Mouse (Mus musculus) olfactory bulb, adult 2 months (tissue): ENCODE measurements at regions not wholly inside any gene's neighbourhood (a gene's known extent, or its start where the extent isn't known, plus 50 kb on each side); places are given as distances from the start of the nearest gene placed in this dataset.

Experiments
- H3K27ac ChIP-seq: fragments of 200-500 bp; 2 replicates; pipeline ENCODE4 v1.5.1; 2012; ENCODE audit warnings: low read depth, low read length; ENCODE audit not compliant: insufficient read depth
- H3K4me1 ChIP-seq: fragments of 200-500 bp; 2 replicates; pipeline ENCODE4 v1.6.1; 2012; ENCODE audit warnings: low read length; ENCODE audit not compliant: control insufficient read depth, insufficient read depth
- H3K4me3 ChIP-seq: fragments of 200-500 bp; 2 replicates; pipeline ENCODE4 v1.5.1; 2012; ENCODE audit warnings: mild to moderate bottlenecking, low read depth, low read length, moderate library complexity; ENCODE audit not compliant: insufficient read depth
- CTCF ChIP-seq: fragments of 200-500 bp; IDR thresholded peaks from 2 replicates; pipeline ENCODE4 v1.5.1; 2012; ENCODE audit warnings: low read depth, mild to moderate bottlenecking, low read length, moderate library complexity; ENCODE audit not compliant: insufficient read depth
- POLR2A ChIP-seq: fragments of 200-500 bp; IDR thresholded peaks from 2 replicates; pipeline ENCODE4 v1.6.1; 2012; ENCODE audit warnings: mild to moderate bottlenecking, low read depth, low read length, moderate library complexity; ENCODE audit not compliant: insufficient read depth
- WGBS: fragments of 180-500 bp; shearing (Covaris S2); methylation state at CpG from one replicate; pipeline ENCODE4 v1.1.7; 2018; 5-methylcytosine and 5-hydroxymethylcytosine counted together

DNA sequence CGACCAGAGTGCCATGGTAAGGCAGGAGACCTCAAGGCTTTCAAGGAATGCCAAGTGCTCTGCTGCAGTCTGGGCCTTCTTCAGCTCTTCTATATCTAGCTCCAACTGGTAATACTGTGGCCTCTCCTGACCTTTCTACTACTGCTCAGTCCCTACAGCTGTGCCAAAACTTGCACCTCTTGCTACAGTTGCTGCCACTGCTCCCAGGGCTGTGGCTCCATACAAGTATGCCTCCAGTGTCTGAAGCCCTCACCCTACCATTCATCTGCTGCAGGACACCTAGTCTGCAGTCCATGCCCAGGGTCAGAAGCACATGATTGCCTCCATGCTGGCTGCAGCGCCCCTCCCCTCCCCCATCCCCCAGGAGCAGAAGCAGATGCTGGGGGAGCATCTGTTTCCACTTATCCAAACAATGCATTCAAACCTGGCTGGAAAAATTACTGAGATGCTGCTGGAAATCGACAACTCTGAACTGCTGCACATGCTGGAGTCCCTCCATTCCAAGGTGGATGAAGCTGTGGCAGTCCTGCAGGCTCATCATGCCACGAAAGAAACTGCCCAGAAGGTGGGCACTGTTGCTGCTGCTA is 96.2 kb upstream of the Gm21897 start:
- TF ChIP-seq POLR2A (no peak), CTCF (no peak)
- H3K4me1 ChIP-seq, result no peaks in the 10 kb centered on the region
- H3K27ac ChIP-seq, result no peak overlapping the region
- no peak overlapping the region for H3K4me3 ChIP-seq
- 72% methylated on average over 4 of the region's 4 CpGs for WGBS

DNA sequence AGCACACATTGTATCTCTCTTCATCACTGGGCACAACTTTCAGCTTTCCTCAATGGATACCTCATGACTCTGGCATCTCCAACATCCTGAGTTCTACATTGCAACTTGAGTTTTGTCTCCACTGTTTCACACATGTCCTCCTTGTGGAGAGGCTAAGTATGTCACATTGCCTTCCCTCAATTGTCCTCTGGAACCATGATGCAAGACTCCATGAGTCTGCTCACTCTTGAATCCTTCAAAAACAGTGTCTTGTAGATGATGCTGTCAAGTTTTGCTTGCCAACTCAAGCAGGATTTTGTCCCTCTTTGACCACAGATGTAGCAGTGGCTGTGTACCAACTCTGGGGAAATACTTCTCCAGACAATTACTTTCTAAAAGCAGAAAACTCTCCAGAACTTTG is 79.4 kb upstream of the Gm21897 start:
- H3K27ac ChIP-seq, result no peak overlapping the region
- H3K4me3 ChIP-seq, result no peak overlapping the region
- TF ChIP-seq CTCF (no peak), POLR2A (no peak)

DNA sequence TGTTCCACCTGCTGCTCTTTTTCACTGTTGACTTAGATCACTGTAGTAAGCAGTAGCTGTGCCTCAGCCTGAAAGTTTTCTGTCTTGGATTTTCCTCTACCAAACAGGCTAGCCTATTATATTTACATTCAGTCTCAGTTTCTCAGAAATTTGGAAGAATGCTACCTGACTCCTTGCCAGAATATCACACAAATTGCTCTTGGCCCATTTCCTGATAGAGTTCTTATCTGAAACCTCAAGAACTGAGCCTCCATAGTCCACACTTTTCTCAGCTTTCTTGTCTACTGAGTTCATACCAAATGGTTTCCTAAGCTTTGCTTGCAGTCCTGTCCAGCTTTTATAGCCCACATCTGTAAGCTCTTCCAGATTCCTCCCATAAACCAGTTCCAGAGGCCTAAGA is 78.8 kb upstream of the Gm21897 start:
- Histone ChIP-seq H3K27ac (no peak overlapping the region), H3K4me3 (no peak overlapping the region), H3K4me1 (no peaks in the 10 kb centered on the region)
- TF ChIP-seq POLR2A (no peak), CTCF (no peak)

More for the DNA sequence above, 79.4 kb upstream of the Gm21897 start:
- H3K4me1 ChIP-seq, result no peaks in the 10 kb centered on the region

DNA sequence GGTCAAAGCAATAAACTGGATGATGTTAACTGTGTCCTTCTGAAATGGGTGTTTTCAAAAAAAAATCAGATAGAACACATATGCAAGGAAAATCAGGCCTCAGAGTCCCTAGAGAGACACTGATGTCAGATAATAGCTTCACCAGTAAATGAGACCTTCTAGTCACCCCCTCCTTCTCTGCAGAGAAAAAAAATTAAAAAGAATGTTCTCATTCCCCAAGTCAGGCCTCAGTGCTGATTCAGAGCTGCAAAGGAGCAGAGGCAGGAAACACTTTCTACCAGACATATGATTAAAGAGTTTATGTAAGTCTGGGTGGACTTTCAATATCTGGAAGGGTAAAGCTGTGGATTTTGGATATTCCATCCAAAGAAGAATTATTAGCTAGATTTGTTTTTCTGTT is 67.1 kb upstream of the Gm21897 start:
- Histone ChIP-seq H3K4me1 (no peaks in the 10 kb centered on the region), H3K4me3 (no peak overlapping the region), H3K27ac (no peak overlapping the region)
- no peak for TF ChIP-seq CTCF
- no peak for TF ChIP-seq POLR2A

DNA sequence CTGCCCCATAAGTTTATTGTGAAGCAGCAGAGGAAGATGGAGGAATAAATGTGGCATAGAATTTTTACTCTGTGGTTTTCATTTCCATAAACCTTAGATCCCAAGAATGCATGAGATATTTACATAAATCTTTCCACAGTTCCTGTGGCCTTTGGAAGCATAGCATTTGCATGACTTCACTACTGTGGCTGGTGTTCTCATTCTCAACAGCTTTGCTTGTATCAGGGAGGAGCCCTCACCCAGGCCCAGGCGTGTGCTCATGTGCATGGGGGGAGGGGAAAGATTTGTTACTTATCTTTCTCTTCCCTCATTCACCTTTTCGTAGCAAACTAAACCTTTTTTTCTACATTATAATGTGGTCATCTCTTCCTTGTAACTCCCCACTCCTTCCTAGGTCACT is 65.6 kb upstream of the Gm21897 start:
- TF ChIP-seq CTCF (no peak), POLR2A (no peak)
- no peak overlapping the region for H3K27ac ChIP-seq
- H3K4me3 ChIP-seq, result no peak overlapping the region
- no peaks in the 10 kb centered on the region for H3K4me1 ChIP-seq
- WGBS, result 68% methylated on average over 2 of the region's 2 CpGs

DNA sequence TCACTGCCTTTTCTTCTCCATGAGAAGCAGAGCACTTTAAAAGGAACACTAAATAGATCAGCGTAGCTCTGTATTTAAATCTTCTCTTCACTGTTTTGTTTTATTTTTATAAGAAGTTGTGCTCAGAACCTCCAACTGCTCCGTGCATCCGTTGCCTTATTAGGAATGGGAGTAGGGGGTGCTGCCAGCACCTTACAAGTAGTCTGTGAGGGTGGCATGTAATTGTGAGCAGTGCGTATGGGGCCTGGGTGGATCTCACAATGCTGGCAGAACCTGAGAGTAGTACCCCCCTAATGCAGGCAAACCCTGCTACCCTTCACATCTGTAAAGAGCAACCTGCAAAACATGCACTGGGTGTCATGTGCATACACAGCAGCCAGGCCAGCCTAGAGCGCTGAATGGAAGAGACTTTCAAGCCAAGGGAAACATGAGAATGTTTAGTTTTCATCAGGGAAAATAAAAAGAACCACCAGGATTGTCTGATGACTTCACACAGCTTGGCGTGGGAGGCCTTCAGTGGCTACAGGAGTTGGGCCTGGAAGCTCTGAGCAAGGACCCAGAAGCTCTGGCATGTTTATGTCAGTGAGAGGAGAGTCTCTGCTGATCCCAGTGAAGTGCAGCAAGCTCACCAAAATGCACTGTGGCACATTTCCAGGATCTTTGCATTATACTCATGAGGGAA is 64.5 kb upstream of the Gm21897 start:
- no peak for TF ChIP-seq CTCF
- no peak for TF ChIP-seq POLR2A
- Histone ChIP-seq H3K27ac (no peak overlapping the region), H3K4me3 (no peak overlapping the region), H3K4me1 (no peaks in the 10 kb centered on the region)
- 68% methylated on average over 6 of the region's 6 CpGs for WGBS

DNA sequence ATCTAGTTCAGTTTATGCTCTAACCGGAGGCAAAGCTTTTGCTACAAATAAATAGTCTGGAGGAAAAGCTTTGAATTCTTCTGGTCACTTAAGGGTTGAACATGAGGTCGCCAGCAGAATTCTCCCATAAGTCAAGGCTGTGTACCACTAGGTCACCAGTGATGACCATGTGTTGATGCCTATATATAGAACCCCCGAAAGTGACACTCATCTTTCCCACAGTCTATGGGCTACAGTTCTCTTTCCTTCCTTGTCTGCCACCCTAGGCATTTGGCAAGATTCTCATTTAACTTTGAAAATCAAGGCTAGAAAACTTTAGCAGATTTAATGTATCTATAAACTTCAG is 63.9 kb upstream of the Gm21897 start:
- H3K4me3 ChIP-seq, result no peak overlapping the region
- WGBS, result 76% methylated on average over 3 of the region's 3 CpGs
- H3K4me1 ChIP-seq, result no peaks in the 10 kb centered on the region
- no peak overlapping the region for H3K27ac ChIP-seq
- TF ChIP-seq CTCF (no peak), POLR2A (no peak)

DNA sequence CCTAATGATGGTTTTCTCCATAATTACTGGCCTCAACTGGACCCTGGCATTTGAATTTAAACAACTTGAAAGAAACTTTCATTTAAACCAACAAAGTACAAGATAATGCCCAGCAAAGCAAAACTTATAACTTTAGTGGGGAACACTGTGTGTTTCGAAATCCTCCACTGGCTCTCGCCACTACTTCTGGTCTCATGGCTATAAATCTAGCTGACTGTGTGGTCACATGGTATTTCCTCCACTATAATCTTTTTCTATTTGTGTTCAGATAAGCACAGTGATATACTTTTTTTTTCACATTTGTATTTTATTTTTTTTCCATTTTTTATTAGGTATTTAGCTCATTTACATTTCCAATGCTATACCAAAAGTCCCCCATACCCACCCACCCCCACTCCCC is 62.6 kb upstream of the Gm21897 start:
- TF ChIP-seq POLR2A (no peak), CTCF (no peak)
- Histone ChIP-seq H3K4me3 (no peak overlapping the region), H3K4me1 (no peaks in the 10 kb centered on the region), H3K27ac (no peak overlapping the region)
- WGBS, result 94% methylated on average over 2 of the region's 2 CpGs

DNA sequence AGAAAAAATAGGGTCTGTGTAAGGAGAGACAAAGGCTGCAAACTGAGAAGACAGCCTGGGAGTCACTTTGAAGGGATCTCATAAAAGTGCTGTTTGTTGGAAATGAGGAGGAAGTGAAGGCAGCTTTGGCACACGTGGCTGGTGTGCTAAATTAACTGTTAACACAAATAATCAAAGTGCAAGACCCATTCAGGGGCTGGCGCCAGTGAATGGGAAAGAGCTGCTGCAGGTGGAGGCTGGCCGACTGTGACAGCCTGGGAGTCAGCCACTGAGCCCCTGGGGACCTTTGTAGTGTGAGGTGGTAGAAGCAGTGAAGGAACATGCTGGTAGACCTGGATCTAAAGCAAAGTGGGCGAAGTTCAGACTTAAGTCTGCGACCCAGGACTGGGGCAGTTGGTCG is 57.8 kb upstream of the Gm21897 start:
- H3K27ac ChIP-seq, result no peak overlapping the region
- WGBS, result 49% methylated on average over 6 of the region's 6 CpGs
- no peak overlapping the region for H3K4me3 ChIP-seq
- no peaks in the 10 kb centered on the region for H3K4me1 ChIP-seq
- TF ChIP-seq POLR2A, result no peak
- no peak for TF ChIP-seq CTCF

DNA sequence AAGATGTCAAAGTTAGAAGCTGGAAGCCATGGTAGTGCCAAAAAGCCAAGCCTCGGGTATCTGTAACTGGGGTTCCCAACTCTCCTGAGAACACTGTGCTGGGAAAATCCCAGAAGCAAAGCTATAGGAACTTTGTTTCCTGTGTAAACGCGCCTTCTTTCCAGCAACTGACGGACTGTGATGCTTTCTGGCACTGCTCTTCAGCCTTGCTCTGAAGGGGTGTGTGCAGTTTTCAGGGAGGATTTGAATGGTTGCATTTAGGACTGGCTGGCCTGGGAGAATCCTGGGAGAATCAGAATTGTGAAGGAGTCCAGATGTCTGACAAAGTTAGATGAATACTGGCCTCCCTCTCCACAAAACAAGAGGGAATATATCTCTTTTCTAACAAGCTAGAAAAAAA is 57.2 kb upstream of the Gm21897 start:
- H3K4me1 ChIP-seq, result no peaks in the 10 kb centered on the region
- WGBS, result 65% methylated on average over 4 of the region's 4 CpGs
- H3K4me3 ChIP-seq, result no peak overlapping the region
- no peak overlapping the region for H3K27ac ChIP-seq
- no peak for TF ChIP-seq POLR2A
- no peak for TF ChIP-seq CTCF
